Mouse (Mus musculus) adrenal gland, adult (tissue): ENCODE measurements around the gene Adam26a.
"Not testable (repeated sequence)": the region's sequence is repeated elsewhere in the genome, so short reads cannot be mapped to it uniquely, and the experiment has no call there.

ENCODE experiments used
- DNase-seq, 2 experiments: peaks; one replicate each; pipeline ENCODE4 v3.0.0; 2022 to 2023; ENCODE audit warnings: low spot score in 1 of 2; ENCODE audit not compliant: inconsistent age in 2 of 2

The Adam26a gene

GRCm38 (mm10) chr8:43576607-43577006, at the start of gene Adam26a:
Adam26a (minus strand) TSS chr8:43576707.
- not testable (repeated sequence) for DNase-seq

GRCm38 (mm10) chr8:43616046-43616445, 39.5 kb upstream of the Adam26a start:
- no peak for DNase-seq

DNA sequence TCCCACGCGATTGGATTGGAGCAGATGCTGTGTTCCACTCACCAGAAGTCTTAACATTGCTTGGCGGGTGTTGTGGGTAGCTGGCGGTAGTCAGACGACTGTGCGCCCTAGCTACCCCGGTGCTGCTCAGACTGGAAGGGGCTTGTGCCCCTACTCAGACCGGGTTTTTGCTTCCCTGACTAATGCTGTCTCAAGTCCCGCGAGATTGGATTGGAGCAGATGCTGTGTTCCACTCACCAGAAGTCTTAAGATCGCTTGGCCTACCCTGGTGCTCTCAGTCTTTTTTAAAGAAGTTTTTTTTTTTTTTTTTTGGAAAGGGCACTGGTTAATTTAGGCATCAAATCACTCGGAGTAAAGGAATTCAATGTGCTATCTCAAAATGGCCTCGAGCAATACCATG, 27.1 kb upstream of the Adam26a start:
- not testable (repeated sequence) for DNase-seq

- DNase-seq, result not testable (repeated sequence)
Measured at GRCm38 (mm10) chr8:43603166-43603565, 26.7 kb upstream of the Adam26a start.

DNA sequence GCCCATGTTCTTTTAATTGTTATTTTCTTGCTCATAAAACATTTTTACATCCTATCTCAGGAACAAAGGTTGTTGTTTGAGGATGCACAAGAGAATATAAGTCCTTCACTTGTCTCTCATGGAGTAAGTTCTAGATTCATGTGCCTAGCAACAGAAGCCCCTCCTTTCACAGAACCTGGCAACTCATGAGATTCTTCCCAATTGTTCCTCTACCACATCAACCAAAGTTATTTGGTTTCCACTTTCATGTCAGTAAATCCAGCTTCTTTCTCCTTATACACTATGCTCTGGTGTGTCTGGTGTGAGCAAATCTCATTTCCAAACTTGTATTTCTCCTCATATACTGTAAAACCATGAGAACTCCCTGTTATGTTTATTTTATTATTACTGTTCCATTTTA, 48.5 kb downstream of the Adam26a start, which contains the start of gene Adam26b:
Gene Adam26b (minus strand): TSS at position 101 of the 400 bp plus-strand sequence.
- not testable (repeated sequence) for DNase-seq
